Mouse (Mus musculus) spleen, postnatal 4 days (tissue): Measurements from ENCODE around the gene Optn.
"Not testable (repeated sequence)": the region's sequence is repeated elsewhere in the genome, so short reads cannot be mapped to it uniquely, and the experiment has no call there.

Experiments
- DNase-seq, 2 experiments: peaks; one replicate each; pipeline ENCODE4 v3.0.0; 2022; ENCODE audit warnings: low spot score in 2 of 2

The Optn gene

GRCm38 (mm10) chr2:5063299-5064205, at the start of gene Optn:
Gene Optn, minus strand, starts transcription at chr2:5064051.
- DNase-seq, result peak; percentile 92 to 96

GRCm38 (mm10) chr2:5112785-5113291, 49.0 kb upstream of the Optn start:
- DNase-seq, result no peak

- DNase-seq, result no peak
Measured at GRCm38 (mm10) chr2:5102891-5103290, 39.0 kb upstream of the Optn start.

- no peak for DNase-seq
Measured at GRCm38 (mm10) chr2:5101743-5102245, 37.9 kb upstream of the Optn start.

GRCm38 (mm10) chr2:5099176-5099575, 35.3 kb upstream of the Optn start:
- no peak for DNase-seq

GRCm38 (mm10) chr2:5097786-5098445, 34.1 kb upstream of the Optn start:
- DNase-seq, result no peak

GRCm38 (mm10) chr2:5095316-5095715, 31.5 kb upstream of the Optn start:
- no peak for DNase-seq

GRCm38 (mm10) chr2:5094876-5095275, 31.0 kb upstream of the Optn start:
- DNase-seq, result no peak

- DNase-seq, result not testable (repeated sequence)
Measured at GRCm38 (mm10) chr2:5090385-5090784, 26.5 kb upstream of the Optn start.

GRCm38 (mm10) chr2:5087667-5088066, 23.8 kb upstream of the Optn start:
- no peak for DNase-seq

GRCm38 (mm10) chr2:5083739-5084138, 19.9 kb upstream of the Optn start:
- DNase-seq, result no peak

- peak in 1 of 2 experiments; percentile 35 for DNase-seq
Measured at GRCm38 (mm10) chr2:5080053-5080787, 16.4 kb upstream of the Optn start.

- DNase-seq, result no peak
Measured at GRCm38 (mm10) chr2:5077937-5078336, 14.1 kb upstream of the Optn start.

- no peak for DNase-seq
Measured at GRCm38 (mm10) chr2:5077490-5077889, 13.6 kb upstream of the Optn start.

- no peak for DNase-seq
Measured at GRCm38 (mm10) chr2:5075856-5076255, 12.0 kb upstream of the Optn start.

GRCm38 (mm10) chr2:5075432-5075831, 11.6 kb upstream of the Optn start:
- DNase-seq, result no peak

- no peak for DNase-seq
Measured at GRCm38 (mm10) chr2:5073785-5074184, 9.9 kb upstream of the Optn start.

GRCm38 (mm10) chr2:5067951-5068350, 4.1 kb upstream of the Optn start:
- DNase-seq, result no peak

GRCm38 (mm10) chr2:5067254-5067653, 3.4 kb upstream of the Optn start:
- not testable (repeated sequence) for DNase-seq

- DNase-seq, result no peak
Measured at GRCm38 (mm10) chr2:5064247-5064646, 396 bp upstream of the Optn start.

- DNase-seq, result no peak
Measured at GRCm38 (mm10) chr2:5062496-5063298, 1.2 kb downstream of the Optn start.
